Mouse (Mus musculus): ENCODE measurements around the gene Dab2ip.

DNA sequence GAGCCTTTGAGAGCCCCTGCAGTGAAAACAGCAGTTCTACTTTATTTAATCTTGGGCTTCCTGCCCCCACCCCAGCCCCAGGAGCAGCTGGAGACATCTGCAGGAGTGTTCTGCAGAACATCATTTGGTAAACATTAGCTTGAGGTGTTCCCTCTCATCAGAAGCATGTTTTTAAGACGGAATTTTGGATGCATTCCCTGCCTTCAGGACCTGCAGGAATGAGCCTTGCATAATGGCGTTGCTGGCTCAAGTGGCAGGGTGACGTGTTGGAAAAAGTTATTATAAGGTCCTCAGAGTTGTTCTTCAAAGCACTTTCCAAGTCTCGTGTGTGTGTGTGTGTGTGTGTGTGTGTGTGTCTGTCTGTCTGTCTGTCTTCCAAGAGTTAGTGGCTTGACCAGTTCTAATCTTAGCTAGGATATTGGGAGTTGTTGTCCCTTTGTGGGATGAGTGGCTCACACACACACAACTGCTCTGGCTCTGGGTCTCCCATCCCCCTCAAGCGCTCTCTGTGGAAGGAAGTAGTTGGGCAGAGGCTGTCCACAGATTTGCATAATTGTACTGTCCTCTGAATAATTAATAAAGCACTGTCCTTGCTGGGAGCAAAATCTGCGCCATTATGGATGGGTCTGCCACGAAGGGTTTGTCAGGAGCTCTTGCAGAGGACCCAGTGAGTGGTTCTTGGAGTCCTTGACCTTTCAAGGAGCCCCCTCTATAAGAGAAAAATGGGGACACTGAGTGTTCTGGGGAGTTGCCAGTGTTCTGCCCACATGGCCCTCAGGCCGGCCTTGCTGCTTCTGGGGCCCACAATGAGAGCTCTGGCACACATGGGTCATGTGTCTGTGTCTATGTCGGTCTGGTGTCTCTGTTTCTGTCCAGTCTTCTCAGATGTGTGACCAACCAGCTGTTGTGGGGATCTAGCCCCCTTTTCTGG lies 114.2 kb downstream of the Dab2ip start:
- TF ChIP-seq MAX (IDR thresholded peaks at IDR 0.05; ENCODE audit: low read depth) = no peak
- no peak for TF ChIP-seq POLR2A (IDR thresholded peaks at IDR 0.05; ENCODE audit: insufficient read length, low read depth)
- no peak for TF ChIP-seq POLR2AphosphoS2 (IDR thresholded peaks at IDR 0.05; ENCODE audit: insufficient read length, low read depth)

Measured in myocyte (in vitro differentiated cells).